Mouse (Mus musculus) G1E (cell line): ENCODE data around the gene Rgs8.

ENCODE experiments used
- CTCF ChIP-seq: IDR thresholded peaks from 2 replicates; pipeline ENCODE4 v1.5.1; 2012; ENCODE audit warnings: low read depth, low read length, inconsistent platforms, mixed read lengths
- GATA1 ChIP-seq: IDR thresholded peaks from 2 replicates; pipeline ENCODE4 v1.6.1; 2012; ENCODE audit warnings: borderline replicate concordance, low read length, inconsistent platforms, mixed read lengths

DNA sequence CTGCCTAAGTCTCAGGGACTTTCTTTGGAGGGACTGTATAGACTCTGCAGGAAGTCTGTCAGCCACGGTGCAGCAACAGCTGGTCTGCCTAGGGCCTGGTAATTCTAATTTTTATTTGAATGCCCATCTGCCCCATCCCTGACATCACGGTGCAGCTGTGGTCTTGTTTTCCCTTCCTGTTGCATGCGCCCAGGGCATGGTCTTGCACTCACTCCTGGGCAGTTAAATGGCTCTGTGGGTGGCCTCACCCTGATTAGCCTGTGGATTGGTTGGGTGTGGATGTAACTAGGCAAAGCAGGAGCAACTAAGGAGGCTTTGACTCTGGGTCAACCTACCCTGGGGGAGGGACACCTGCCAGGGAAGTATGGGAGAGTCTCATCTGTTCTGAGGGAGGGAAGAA, 52.2 kb downstream of the Rgs8 start:
- TF ChIP-seq CTCF (no peak), GATA1 (no peak)
